Mouse (Mus musculus): ENCODE data around the gene Tenm4.

Tenm4 gene

DNA sequence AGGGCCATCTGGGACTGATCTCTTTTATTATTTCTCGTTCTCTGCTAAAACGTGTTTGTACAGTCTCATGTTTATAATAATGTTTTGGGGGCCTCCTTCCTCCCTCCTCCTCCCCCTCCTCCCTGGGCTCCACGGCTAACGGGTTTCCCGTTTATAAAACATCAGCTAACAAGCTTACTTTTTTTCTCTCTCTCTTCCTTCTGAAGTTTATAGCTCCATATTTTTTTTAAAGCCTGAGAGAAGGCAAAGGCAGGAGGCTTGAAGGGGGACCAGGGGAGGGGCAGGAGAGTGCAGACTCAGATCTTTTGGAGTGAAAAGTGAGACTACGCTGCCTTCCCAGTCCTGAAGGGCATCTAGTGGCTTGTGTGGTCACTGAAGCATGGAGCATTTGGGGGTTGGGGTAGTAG, 604.0 kb downstream of the Tenm4 start:
- no peak for DNase-seq (ENCODE audit: low read depth)

DNA sequence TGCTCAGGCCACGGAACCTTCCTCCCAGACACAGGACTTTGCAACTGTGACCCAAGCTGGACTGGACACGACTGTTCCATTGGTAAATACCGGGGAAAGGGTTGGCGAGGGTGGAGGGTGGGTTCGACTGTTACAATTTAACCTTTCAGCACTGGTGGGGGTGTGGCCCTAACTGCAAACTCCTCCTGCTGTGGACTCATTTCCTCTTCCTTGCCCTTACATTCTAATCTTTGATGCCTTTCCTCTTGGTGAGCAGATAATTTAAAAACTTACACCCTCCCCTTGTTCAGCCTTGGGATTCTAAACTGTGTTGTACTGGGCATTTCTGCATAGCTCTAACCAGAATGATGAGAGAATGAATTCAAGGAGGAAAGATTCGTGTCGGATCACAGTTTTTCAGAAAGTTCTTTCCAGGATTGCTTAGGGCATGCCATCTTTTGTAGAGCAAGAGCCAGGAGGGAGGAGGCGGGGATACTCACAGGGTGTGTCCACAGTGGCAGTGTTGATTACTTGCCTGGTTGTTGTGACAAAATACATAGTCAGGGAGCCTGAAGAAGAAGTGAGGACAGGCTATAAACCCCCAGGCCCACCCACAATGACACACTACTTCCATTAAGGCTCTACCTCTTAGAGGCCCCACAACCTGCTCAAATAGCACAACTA, 607.0 kb downstream of the Tenm4 start:
- no peak for DNase-seq (ENCODE audit: low read depth)

DNA sequence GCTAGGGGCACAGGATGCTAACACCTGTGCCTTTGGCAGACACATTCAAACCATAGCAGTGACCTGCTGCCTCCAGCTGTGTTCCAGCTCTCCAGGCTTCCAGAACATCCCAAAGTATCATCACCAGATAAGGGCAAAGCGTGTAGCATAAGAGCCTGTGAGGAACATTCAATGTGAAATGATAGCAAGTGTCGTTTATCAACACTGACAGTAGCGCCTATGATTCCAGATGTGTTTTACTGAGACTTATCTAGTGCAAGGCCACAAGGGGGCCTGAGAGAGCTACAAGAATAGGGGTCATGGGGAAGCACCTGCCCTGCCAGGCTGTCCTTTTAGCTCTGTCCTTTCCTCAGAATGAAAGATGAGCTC, 607.5 kb downstream of the Tenm4 start:
- DNase-seq (ENCODE audit: low read depth), result no peak

DNA sequence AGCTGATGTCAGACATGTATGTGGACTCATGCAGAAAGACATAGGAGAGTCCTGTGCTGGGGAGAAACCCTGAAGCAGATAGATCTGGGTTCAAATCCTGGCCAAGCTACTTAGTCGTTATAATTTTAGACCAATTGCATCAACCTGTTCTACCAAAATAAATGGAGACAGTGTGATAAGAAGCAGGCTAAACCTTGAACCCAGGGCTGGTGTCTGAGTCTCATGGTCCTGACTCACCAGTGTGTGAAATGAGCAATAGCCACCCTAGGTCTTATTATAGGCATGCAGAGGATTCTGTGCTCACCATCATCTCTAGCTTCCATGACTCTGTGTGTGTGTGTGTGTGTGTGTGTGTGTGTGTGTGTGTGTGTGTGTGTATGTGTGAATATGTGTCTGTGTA, 609.5 kb downstream of the Tenm4 start:
- DNase-seq (ENCODE audit: low read depth), result no peak

DNA sequence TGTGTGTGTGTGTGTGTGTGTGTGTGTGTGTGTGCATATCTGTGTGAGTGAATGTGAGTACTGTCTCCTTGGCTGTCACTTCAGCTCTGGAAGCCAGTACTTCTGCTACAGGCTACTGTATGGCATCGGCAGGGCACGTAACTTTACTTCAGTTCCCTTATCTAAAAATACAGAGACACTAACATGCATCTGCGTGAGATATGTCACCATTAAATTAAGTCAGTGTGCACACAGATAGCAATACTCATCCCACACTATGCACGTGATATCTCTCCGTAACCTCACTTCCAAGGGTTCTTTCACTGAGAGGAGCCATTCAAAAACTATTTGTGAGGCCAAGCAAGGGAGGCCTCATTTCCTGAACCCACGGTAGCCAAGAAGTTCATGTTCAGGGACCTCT, 610.0 kb downstream of the Tenm4 start:
- DNase-seq (ENCODE audit: low read depth), result no peak

DNA sequence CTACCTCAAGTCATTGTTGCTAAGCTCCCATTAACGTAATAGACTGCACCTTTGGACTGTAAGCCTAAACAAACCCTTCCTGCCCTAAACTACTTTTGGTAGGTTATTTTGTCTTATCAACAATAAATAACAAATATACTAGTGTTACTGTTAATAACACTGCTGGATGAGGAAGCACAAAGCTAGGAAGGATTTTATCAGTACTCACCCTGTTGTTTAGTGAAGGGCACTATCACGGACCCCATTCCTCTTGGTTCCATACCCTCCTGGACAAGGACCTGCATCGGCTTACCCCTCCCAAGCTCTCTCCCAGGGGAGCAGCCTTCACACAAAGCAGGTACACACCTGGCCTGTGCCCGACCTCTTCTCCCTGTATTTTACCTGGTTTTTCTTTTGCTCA, 611.6 kb downstream of the Tenm4 start:
- DNase-seq (ENCODE audit: low read depth), result no peak

DNA sequence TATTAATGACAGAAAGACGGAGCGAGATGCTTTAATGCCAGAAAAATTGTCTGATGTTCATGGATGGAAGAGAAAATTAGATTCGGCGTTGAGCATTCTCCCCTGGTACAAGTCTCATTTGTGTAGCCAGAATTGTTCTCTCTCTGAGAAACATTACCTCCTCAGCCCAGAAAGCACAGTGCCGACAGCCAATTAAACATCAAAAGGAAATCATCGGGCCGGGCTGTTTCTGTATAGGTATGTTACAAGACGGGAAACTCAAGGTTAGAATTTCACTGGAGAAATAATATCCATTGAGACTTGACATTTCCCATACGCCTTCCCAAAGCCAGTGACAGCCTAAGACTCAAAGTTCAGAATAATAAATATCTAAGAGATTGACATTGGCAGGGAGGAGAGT, 614.8 kb downstream of the Tenm4 start:
- DNase-seq (ENCODE audit: low read depth), result no peak

DNA sequence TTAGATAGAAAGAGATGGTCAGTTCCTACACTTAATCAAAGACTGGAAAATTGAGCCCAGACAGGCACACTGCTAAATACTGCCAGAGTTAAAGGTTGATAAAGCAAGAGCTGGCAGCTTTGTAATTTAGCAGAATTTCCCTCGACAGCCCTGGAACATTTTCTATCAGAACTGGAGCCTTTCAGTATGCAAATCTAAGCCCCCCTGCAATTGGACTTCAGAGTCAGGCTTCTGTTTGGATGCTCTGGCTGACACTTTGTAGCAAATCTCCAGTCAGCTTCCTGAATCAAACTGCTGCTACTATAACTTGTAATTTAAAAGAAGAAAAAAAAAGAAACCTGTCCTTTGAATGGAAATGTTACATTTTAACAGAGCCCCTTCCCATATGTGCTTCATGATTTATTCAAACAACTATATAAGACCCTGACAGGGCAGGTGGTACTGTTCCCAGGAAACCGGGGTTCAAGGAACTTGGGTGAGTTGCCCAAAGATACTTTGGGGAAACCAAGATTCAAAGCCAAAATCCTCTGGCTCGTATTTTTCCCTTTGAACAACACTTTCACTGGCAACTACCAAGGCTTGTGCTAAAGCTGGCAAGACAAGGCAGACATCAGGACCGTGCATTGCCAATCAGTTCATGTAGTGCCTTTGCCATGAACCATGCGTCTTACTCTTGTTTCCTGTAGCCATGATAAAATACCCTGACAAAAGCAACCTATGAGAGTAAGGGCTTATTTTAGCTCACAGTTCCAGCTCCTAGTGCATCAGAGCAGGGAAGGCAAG, 615.4 kb downstream of the Tenm4 start:
- DNase-seq (ENCODE audit: low read depth), result no peak

DNA sequence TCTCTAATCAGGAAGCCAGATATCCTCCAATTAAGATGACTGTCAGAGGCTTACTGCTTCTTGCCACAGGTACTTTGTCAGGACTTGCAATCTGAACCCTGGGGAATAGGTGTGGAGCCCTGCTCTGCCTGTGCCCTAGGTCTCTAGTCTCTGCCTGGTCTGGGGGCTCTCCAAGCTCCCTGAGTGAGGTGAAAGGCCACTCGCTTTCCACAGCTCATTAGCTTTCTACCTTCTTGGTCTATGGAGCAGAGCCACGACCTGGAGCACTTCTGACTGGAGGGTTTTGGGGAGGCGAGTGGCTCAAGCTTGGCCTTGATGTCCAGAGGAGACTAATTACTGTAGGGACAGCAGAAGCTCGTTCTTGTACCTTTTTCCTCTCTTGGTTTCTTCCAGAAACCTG, 617.1 kb downstream of the Tenm4 start:
- no peak for DNase-seq (ENCODE audit: low read depth)

DNA sequence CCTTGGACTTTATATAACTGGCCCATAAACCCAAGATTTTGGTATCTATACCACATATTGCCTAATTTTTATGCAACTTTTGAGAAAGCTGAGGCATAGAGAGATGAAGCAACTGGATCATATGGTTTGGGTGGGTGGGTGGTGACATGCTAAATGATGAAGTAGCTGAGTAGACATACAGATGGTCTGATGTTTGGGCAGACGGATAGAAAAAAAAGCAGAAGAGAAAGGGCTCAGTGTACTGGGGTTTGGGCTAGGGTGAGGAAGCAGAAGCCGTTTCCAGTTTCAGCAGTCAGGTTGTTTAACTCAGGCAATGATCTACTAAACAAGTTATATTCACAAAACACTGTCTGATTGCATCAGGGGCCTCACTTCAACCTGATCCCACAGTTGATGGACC, 619.3 kb downstream of the Tenm4 start:
- no peak for DNase-seq (ENCODE audit: low read depth)

DNA sequence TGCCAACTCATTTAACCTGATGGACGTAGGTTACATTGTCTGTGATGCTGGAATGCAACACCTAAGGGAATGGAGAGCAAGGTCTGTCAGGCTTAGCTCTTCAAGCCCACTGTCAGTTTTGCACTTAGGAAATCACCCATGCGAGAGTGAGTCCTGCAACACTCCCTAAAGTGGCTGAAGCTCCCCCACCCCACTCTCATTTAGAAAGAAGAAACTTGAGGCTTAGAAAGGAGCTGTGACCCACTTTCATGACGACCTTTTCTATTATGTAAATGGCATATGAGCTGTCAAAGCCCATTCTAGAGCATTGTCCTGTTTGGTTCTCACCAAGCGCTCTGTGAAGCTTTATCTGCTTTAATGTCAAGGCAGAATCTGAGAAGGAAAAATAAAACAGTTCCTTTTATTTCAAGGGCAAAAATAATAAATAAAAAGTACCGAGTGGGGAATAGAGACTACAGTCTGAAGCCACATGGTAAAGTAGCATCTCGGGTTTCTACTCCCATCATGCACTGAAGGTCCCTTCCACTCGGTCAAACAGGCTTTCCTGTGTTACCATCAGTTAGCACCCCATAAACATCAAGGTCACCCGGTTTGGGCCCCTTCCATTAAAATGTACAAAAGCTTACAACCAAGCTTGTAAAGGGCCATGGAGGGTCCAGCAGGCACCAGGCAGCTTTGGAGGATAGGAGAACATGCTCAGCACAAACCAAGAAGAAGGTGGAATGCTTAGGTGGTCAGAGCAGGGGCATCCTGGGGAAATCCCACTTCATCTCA, 621.6 kb downstream of the Tenm4 start:
- DNase-seq (ENCODE audit: low read depth), result no peak

DNA sequence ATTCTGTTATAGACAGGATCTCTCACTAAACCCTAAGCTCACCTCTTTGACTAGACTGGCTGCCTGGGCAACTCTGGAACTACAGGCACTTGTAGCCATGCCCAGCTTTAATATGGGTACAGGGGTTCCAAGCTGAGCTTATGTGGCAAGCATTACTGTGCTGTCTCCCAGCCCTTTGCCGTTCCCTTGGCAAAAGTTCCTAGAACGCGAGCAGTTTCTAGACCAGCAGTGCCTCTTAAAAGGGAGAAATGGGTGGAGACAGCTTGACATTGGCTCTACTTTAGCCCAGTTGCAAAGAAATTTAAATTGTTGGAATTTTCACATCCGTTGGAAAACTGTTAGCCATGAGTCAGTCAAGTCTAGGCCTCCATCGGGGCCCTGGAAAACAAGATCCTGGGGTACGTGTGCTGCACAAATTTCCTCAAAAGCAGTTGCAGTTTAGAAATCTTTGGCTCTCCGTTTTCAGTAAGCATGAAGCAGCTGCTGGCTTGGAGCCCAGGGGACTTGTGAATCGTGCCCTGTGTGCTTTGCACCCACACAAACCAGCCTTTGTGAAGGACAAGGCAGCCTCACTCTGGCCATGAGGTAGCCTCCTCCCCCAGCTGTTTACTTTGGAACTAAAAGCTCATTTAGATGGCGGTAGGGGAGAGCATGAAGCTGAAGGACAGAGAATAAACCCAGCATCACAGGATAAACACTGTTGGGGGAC, 625.1 kb downstream of the Tenm4 start:
- peak; percentile 97 for DNase-seq (ENCODE audit: low read depth)

DNA sequence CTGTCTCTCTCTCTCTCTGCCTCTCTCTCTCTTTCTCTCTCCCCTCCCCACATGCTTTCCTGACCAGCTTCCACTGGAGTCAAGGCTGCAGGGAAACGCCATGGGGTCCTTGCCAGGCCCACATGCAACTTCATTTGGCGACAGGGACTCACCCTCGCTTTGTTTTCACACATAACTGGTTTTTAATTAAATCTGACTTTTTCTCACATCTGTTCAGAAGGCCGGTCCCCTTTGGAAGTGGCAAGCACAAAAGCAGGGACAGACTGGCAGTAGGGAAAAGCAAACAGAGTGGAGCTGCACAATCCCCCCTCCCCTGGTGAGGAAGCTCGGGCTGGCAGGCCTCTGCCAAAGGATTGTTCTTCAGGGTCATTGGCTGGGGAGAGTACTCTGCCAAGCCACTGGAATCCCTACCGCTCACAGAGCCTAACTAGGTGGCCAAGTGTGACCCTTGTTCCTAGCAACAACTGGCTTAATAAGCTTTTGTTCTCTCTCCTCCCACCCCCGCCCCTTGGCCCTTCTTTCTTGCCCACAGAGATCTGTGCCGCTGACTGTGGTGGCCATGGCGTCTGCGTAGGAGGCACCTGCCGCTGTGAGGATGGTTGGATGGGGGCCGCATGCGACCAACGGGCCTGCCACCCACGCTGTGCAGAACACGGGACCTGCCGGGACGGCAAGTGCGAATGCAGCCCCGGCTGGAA, 625.9 kb downstream of the Tenm4 start:
- DNase-seq (ENCODE audit: low read depth), result peak; percentile 51

DNA sequence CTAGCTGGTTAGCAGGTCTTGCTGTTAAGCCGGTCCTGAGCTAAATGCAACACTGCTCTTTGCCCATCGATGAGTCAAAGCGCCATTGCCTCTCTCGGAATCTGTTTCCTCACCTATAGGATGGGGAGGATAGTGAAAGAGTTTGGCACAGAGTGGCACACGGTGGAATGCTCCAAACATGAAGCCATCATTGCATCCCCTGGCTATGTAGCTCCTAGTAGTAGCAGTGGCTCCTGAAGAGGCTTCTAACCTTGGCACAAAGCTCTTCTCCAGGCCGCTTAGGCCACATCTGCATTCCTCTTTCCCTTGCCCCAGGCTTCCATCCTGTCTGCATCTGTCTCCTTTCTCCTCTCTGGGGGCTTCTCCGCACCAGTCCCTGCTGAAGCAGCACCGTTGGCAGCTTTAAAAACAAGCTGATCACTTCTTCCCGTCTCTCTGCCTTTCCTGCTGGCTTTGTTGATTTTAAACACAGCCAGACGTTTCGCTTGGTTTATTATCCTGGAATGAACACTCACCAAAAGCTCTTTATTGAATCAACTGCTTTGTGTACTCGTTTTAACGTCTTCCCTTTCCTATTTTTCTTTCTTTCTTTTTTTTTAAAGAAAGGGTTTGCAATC, 626.8 kb downstream of the Tenm4 start:
- DNase-seq (ENCODE audit: low read depth), result no peak

DNA sequence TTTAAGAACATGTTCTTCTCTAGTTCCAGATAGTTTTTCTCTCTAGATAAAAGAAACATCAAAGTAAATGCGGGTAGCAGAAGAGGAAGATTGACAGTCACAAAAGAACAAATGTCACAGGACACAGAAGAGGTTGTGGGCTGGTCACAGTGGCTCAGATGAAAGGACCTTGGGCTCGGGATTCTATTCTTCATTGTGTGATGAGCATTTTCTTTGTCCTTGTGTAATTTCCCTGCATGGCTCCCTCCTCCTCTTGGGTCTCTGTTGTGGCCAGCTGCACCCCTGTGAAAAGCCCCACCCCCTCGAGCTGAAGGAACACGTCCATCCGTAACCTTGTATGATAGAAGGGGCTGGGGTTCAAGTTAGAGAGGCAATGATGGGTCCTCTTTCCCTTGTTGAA, 628.8 kb downstream of the Tenm4 start:
- no peak for DNase-seq (ENCODE audit: low read depth)

DNA sequence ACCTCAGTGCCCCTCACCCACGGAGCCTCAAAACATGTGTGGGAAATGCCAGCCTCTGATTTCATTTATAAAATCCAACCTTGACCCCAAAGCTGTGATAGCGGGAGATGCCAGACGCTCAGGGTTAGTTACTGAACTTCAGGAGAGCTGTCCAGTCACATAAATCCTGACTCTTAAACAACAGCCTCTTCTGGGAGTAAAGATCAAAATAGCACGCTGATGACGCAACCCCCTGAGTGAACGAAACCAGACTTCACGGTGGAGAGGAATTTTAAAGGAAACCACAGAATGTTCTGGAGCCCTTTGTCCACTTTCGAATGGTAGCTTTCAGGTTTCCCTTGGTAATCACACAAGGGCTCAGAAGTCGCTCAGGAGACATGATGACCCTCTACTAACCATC, 630.3 kb downstream of the Tenm4 start:
- DNase-seq (ENCODE audit: low read depth), result peak; percentile 54

DNA sequence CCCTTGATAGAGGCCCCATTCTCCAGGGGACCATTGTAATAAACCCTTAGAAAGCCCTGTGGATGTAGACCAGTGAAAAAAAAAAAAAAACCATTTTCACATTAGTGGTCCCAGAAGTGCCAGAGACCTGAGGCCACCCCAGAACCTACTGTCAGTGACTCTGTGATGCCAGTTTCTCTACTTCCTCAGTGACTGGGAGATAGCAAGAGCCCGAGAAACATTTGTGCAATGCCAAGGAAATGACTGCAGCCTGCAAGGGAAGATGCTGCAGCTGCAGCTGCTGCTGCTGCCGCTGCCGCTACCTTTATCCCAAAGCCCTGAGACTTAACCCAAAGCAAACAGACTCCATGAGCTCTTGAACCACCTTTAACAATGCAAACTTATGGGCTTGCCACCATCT, 631.2 kb downstream of the Tenm4 start:
- no peak for DNase-seq (ENCODE audit: low read depth)

DNA sequence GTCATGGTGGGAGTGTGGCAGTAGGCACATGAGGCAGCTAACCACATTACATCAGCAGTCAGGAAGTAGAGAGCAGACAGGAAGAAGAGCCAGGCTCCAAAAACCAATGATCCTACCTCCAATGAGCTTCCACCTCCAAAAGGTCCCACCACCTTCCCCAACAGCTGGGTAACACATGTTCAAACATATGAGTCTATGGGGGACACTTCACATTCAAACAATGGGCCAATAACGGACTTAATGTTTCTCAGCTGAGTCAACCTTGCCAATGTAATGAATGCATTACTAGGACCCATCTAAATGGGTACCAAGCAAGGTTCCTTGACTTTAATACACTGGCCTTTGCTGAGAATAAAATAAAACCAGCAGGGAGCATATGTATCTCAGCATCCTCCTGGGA, 635.5 kb downstream of the Tenm4 start:
- DNase-seq (ENCODE audit: low read depth), result no peak

DNA sequence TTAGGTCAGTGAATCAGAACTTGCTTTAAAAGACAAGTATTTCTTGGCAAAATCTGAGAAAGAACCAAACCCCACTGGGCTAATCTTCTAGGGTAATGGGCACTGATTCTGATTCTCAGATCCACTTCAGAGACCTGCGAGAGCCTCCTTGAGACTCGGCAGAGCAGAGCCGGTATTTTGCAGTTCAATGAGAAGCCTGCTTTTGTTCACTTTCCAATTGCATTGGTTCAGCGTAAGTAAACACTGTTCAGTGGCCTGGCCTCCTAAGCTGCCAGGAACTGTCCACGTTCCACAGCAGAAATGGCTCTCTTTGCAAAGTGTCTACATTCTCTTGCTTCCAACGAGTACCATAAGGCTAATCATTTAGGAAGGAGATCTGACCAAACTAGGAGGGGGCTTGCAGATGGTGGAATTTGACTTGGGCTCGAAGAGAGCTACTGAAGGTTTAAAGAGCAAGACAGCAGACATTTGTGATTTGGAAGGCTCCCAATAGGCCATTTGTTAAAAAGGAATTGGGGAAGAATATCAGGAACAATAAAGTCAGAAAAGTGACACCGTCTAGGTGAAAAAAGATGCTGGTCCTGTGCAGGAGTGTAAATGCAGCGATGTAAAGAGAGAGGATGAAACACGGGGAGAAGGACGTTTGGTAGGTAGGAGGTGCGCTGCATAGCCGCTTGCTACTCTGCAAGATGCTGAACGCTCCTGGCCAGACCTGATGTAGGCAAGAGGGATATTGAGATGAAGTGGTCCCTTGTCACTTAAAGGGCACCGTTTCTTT, 636.4 kb downstream of the Tenm4 start:
- DNase-seq (ENCODE audit: low read depth), result no peak

DNA sequence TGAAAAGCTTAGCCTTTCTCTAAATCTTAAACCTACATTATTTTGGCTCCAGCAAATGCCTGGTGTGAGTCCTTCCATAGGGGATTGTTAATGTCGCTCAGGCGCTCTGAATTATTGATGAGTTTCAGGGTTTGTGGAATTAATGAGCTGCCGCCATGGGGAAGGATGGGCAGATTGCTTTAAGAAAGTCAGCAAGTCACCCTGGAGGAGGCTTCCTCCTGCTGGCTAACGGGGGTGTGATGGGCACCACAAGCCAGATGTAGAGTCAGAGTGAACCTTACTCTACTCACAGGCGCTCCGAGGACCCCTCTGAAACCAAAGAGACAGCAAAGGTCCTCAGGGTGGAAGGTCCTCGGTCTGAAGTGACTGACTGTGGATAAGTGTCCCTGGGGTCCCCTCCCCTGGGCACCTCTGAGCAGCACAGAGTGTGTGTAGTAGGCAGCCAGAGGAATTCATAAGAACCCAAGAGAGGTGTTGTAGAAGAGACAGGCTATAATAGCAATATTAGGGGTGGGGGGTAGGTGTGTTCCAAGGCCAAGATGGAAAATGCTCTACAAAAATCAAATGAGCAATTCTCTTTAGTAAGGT, 637.1 kb downstream of the Tenm4 start:
- DNase-seq (ENCODE audit: low read depth), result no peak
